Mouse (Mus musculus): ENCODE data around the gene Cadm1. TPM values are rescaled to one million over a fixed set of nuclear protein-coding genes. Genes with fewer than 3 reads are reported as not detected.

Cadm1 gene
- 158 and 192 TPM in 2 replicates for polyA plus RNA-seq (2014; fragmentation: Nextera tagmentation; extraction: Ambion mirVana)

DNA sequence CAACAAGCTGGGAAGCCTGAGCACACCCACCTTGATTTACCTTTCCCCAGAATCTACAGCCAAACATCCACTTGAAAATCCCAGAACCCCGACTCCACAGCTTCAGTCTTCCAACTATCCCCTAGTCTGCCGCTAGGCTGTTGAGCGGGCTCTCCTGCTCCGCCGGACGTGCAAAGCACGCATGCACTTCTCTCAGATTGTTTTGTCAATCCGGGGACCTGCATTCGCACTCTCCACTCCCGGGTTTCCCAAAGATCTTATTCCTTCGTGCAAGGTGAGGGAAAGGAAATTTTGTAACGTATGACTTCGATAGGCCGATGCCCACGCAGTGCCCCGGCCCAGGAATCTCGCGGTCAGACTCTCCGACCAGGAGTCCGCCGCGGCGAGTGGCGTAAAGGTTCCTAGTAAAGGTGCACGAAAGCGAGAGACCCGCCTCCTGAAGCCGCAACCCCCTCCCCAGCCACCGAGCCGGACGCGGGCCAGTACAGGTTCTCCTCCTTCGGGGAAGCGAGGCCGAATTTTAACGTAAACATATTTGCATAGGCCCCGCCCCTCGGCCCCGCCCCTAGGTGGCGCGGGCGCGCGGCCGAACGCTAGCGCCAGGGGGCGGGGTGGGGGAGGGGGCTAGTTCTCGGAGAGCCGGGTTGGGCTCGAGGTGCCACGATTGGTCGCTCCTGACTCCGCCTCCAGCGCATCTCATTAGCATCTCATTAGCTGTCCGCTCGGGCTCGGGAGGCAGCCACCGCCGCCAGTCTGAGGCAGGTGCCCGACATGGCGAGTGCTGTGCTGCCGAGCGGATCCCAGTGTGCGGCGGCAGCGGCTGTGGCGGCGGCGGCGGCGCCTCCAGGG, at the start of gene Cadm1:
Gene Cadm1, plus strand, starts transcription at position 572 of the 849 bp plus-strand sequence.
- ATAC-seq (ENCODE audit: low read depth) = peak; percentile 95
- Histone ChIP-seq H3K27ac (ENCODE audit: low read depth, low read length) (peak within 1 kb of the TSS; percentile 89), H3K36me3 (ENCODE audit: control insufficient read depth, insufficient read depth, low read length) (no peaks in the 10 kb centered on the region), H3K27me3 (ENCODE audit: control insufficient read depth, insufficient read depth, low read length) (peaks cover 3% of the 10 kb centered on the region), H3K9me3 (ENCODE audit: control insufficient read depth, low read length) (no peaks in the 10 kb centered on the region), H3K9ac (replicated peaks; ENCODE audit: low read depth, low read length) (peak within 1 kb of the TSS; percentile 88), H3K4me1 (ENCODE audit: control insufficient read depth, insufficient read depth, low read length) (peaks cover 16% of the 10 kb centered on the region), H3K4me2 (ENCODE audit: low read depth, low read length) (peak within 1 kb of the TSS; percentile 75), H3K4me3 (ENCODE audit: low read depth, low read length) (peak within 1 kb of the TSS; percentile 98)
- under 1% methylated on average over 70 of the region's 72 CpGs for WGBS

DNA sequence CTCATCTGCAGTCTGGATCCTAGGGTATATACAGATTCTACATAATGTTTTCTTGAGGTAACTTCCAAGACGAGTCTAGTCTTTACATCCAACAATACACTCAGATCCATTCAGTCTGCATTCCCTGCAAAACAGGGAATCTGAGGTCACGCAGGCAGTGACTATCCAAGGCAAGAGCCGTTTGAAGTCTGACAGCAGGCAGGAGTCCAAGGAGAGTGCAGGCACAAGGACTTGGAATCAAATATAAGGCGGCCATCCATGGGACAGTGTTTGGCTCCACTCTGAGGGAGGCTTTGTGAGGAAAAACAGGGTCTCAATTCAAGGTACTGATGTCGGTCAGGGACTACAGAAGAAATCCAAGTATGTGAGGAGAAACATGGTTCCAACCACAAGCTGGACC, 45.5 kb upstream of the Cadm1 start:
- Histone ChIP-seq H3K9ac (replicated peaks; ENCODE audit: low read depth, low read length) (no peak overlapping the region), H3K9me3 (ENCODE audit: control insufficient read depth, low read length) (no peaks in the 10 kb centered on the region), H3K4me1 (ENCODE audit: control insufficient read depth, insufficient read depth, low read length) (no peaks in the 10 kb centered on the region), H3K36me3 (ENCODE audit: control insufficient read depth, insufficient read depth, low read length) (no peaks in the 10 kb centered on the region), H3K4me3 (ENCODE audit: low read depth, low read length) (no peak overlapping the region), H3K4me2 (ENCODE audit: low read depth, low read length) (no peak overlapping the region), H3K27ac (ENCODE audit: low read depth, low read length) (no peak overlapping the region), H3K27me3 (ENCODE audit: control insufficient read depth, insufficient read depth, low read length) (no peaks in the 10 kb centered on the region)
- ATAC-seq (ENCODE audit: low read depth) = no peak
- 85% methylated on average over 5 of the region's 5 CpGs for WGBS

DNA sequence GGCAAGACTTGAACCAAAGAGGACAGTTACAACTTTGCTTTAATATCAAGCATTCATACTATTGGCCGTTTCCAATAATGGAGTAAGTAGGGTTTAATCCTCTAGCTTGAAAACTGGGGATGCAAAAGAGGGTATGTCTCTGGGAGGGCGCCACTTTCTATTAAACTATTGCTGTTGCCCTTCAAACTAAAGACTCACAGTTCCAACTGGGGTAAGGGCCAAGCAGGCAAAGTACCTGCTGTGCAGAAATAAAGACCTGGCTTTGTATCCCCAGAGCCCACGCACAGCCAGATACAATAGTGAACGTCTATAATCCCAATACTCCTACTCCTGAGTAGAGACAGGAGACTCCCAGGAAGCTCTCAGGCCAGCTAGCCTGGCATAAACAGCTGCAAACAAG, 44.8 kb upstream of the Cadm1 start:
- ATAC-seq (ENCODE audit: low read depth) = no peak
- Histone ChIP-seq H3K27me3 (ENCODE audit: control insufficient read depth, insufficient read depth, low read length) (no peaks in the 10 kb centered on the region), H3K9me3 (ENCODE audit: control insufficient read depth, low read length) (no peaks in the 10 kb centered on the region), H3K4me1 (ENCODE audit: control insufficient read depth, insufficient read depth, low read length) (no peaks in the 10 kb centered on the region), H3K36me3 (ENCODE audit: control insufficient read depth, insufficient read depth, low read length) (no peaks in the 10 kb centered on the region), H3K4me2 (ENCODE audit: low read depth, low read length) (no peak overlapping the region), H3K9ac (replicated peaks; ENCODE audit: low read depth, low read length) (no peak overlapping the region), H3K4me3 (ENCODE audit: low read depth, low read length) (no peak overlapping the region), H3K27ac (ENCODE audit: low read depth, low read length) (no peak overlapping the region)
- 64% methylated on average over 4 of the region's 4 CpGs for WGBS

DNA sequence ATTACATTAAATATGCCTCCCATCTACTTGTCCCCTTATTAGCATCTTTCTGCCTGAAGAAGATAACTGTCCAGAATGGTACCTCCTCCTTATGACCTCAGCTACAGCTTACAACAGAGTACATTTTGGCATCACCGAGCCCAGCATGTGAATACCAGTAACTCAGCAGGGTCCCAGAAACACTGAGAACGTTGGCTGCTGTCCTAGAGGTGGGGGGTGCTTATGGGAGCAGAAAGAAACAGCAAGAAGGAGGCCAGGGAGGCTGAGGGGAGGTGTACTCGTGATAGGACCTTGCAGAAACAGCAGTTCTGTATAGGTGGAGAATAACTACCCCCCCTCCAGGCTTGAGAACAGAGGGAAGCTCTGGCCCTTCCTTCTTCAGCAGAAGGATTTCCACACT, 30.2 kb upstream of the Cadm1 start:
- H3K27ac ChIP-seq (ENCODE audit: low read depth, low read length) = no peak overlapping the region
- H3K4me3 ChIP-seq (ENCODE audit: low read depth, low read length) = no peak overlapping the region
- no peaks in the 10 kb centered on the region for H3K4me1 ChIP-seq (ENCODE audit: control insufficient read depth, insufficient read depth, low read length)
- ATAC-seq (ENCODE audit: low read depth) = no peak
- no peaks in the 10 kb centered on the region for H3K9me3 ChIP-seq (ENCODE audit: control insufficient read depth, low read length)
- no peaks in the 10 kb centered on the region for H3K36me3 ChIP-seq (ENCODE audit: control insufficient read depth, insufficient read depth, low read length)
- no peak overlapping the region for H3K4me2 ChIP-seq (ENCODE audit: low read depth, low read length)
- WGBS = 25% methylated on average over 3 of the region's 3 CpGs
- no peaks in the 10 kb centered on the region for H3K27me3 ChIP-seq (ENCODE audit: control insufficient read depth, insufficient read depth, low read length)
- no peak overlapping the region for H3K9ac ChIP-seq (replicated peaks; ENCODE audit: low read depth, low read length)

DNA sequence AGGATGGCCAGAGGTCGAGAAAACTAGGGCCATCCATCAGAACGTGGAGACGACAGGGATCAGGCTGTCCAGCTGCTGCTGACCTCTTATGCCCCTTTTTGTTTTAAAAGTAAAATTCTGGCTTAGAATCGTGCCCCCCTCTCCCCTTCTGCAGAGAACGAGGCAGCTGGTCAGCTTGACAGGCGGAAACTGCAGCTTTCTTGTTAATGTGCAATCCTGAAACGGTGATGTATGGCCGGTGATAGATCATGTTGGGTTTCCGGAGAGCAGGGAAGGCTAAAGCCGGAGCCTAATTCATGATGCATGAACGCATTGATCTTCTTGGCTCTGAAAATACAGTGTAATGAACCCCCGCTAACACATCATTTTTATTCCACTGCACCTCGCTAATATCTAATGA, 24.0 kb upstream of the Cadm1 start:
- 14% methylated on average over 13 of the region's 13 CpGs for WGBS
- no peak for ATAC-seq (ENCODE audit: low read depth)

DNA sequence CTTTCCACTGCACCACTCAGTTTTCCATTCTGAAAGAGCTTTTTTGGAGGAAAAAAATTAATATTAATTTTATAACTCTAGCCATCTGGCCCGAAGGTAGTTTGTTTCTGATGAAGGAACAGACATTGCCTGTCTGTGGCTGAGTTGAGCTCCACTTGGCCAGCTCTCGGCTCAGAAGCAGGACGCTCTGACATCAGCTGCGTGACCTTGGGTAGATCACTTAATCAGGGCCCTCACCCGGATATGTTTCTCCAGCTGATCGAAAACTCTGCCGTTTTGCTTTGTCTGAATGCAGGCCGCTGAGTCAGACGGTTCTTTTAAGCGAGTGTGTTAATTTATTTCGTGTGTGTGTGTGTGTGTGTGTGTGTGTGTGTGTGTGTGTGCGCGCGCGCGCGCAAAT, 23.1 kb upstream of the Cadm1 start:
- no peak overlapping the region for H3K4me2 ChIP-seq (ENCODE audit: low read depth, low read length)
- H3K27me3 ChIP-seq (ENCODE audit: control insufficient read depth, insufficient read depth, low read length) = no peaks in the 10 kb centered on the region
- no peaks in the 10 kb centered on the region for H3K36me3 ChIP-seq (ENCODE audit: control insufficient read depth, insufficient read depth, low read length)
- no peaks in the 10 kb centered on the region for H3K9me3 ChIP-seq (ENCODE audit: control insufficient read depth, low read length)
- no peak for ATAC-seq (ENCODE audit: low read depth)
- H3K4me1 ChIP-seq (ENCODE audit: control insufficient read depth, insufficient read depth, low read length) = peaks cover 8% of the 10 kb centered on the region; the same call in 1 of the 2 replicates
- no peak overlapping the region for H3K9ac ChIP-seq (replicated peaks; ENCODE audit: low read depth, low read length)
- H3K4me3 ChIP-seq (ENCODE audit: low read depth, low read length) = no peak overlapping the region
- H3K27ac ChIP-seq (ENCODE audit: low read depth, low read length) = no peak overlapping the region
- WGBS = 85% methylated on average over 17 of the region's 17 CpGs

More for the DNA sequence above, 24.0 kb upstream of the Cadm1 start:
- H3K4me2 ChIP-seq (ENCODE audit: low read depth, low read length) = no peak overlapping the region
- no peaks in the 10 kb centered on the region for H3K27me3 ChIP-seq (ENCODE audit: control insufficient read depth, insufficient read depth, low read length)
- H3K27ac ChIP-seq (ENCODE audit: low read depth, low read length) = no peak overlapping the region
- H3K4me3 ChIP-seq (ENCODE audit: low read depth, low read length) = no peak overlapping the region
- H3K4me1 ChIP-seq (ENCODE audit: control insufficient read depth, insufficient read depth, low read length) = peaks cover 8% of the 10 kb centered on the region; the same call in 1 of the 2 replicates
- no peak overlapping the region for H3K9ac ChIP-seq (replicated peaks; ENCODE audit: low read depth, low read length)
- no peaks in the 10 kb centered on the region for H3K9me3 ChIP-seq (ENCODE audit: control insufficient read depth, low read length)
- H3K36me3 ChIP-seq (ENCODE audit: control insufficient read depth, insufficient read depth, low read length) = no peaks in the 10 kb centered on the region

DNA sequence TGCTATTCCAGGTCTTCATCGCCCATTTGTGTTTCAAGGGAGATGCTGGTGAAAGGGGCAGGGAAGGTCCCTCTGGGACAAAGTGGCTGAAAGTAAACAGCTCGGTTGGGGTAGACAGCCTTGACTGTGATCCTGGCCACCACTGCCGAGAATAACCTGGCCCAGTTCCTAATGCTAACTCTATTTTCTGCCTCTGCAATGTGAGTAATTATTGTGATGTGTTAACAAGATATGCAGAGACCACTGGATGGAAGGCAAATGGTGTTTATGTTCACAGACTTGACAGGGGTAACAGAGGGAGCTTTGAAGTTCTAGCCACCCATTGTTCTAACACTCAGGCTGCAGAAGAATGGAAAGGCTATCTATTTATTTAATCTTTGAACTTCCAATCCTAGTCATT, 21.9 kb upstream of the Cadm1 start:
- H3K27ac ChIP-seq (ENCODE audit: low read depth, low read length) = no peak overlapping the region
- no peaks in the 10 kb centered on the region for H3K36me3 ChIP-seq (ENCODE audit: control insufficient read depth, insufficient read depth, low read length)
- H3K9me3 ChIP-seq (ENCODE audit: control insufficient read depth, low read length) = no peaks in the 10 kb centered on the region
- no peak overlapping the region for H3K4me3 ChIP-seq (ENCODE audit: low read depth, low read length)
- peaks cover 8% of the 10 kb centered on the region; the same call in 1 of the 2 replicates for H3K4me1 ChIP-seq (ENCODE audit: control insufficient read depth, insufficient read depth, low read length)
- no peak for ATAC-seq (ENCODE audit: low read depth)
- H3K27me3 ChIP-seq (ENCODE audit: control insufficient read depth, insufficient read depth, low read length) = no peaks in the 10 kb centered on the region
- 52% methylated on average over 3 of the region's 3 CpGs for WGBS
- no peak overlapping the region for H3K4me2 ChIP-seq (ENCODE audit: low read depth, low read length)
- H3K9ac ChIP-seq (replicated peaks; ENCODE audit: low read depth, low read length) = no peak overlapping the region

DNA sequence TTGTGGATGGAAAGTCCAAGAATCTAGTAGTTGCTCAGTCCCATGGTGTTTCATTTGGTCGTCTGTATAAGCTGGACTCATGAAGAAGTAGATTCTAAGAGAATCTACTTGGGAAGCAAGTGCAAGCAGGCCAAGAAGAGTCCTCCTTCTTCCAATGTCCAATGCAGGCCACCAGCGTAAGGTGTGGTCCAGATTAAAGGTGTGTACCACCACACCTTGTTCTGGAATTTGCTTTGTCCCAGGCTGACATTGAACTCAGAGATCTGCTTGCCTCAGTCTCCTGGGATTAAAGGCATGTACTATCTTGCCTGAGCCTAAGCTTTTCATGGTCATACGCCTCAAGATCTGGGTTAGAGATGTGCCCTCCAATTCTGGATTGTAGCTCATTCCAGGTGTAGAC, 17.5 kb upstream of the Cadm1 start:
- Histone ChIP-seq H3K4me1 (ENCODE audit: control insufficient read depth, insufficient read depth, low read length) (no peaks in the 10 kb centered on the region), H3K27ac (ENCODE audit: low read depth, low read length) (no peak overlapping the region), H3K27me3 (ENCODE audit: control insufficient read depth, insufficient read depth, low read length) (no peaks in the 10 kb centered on the region), H3K4me2 (ENCODE audit: low read depth, low read length) (no peak overlapping the region), H3K9ac (replicated peaks; ENCODE audit: low read depth, low read length) (no peak overlapping the region), H3K36me3 (ENCODE audit: control insufficient read depth, insufficient read depth, low read length) (no peaks in the 10 kb centered on the region), H3K4me3 (ENCODE audit: low read depth, low read length) (no peak overlapping the region), H3K9me3 (ENCODE audit: control insufficient read depth, low read length) (no peaks in the 10 kb centered on the region)
- ATAC-seq (ENCODE audit: low read depth) = no peak
- 91% methylated on average over 3 of the region's 3 CpGs for WGBS

DNA sequence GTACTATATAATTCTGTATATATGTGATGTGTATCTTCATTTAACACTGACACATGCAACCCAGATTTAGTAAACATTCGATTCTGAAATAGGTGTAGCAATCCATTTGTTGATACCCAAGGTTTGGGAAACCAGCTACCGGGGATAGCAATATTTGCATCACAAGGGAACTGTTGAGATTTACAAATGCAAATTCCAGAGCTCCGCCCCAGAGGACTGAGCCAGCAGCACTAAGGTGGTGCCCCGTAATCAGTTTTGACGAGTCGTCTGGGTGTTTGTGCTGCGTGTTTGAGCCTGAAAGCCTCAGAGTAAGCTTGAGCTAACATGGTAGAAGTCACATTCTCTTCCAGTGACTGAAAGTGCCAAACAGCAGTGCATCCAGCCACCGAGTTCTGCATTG, 15.7 kb upstream of the Cadm1 start:
- H3K27me3 ChIP-seq (ENCODE audit: control insufficient read depth, insufficient read depth, low read length) = no peaks in the 10 kb centered on the region
- no peaks in the 10 kb centered on the region for H3K36me3 ChIP-seq (ENCODE audit: control insufficient read depth, insufficient read depth, low read length)
- WGBS = 18% methylated on average over 8 of the region's 8 CpGs
- no peak for ATAC-seq (ENCODE audit: low read depth)
- no peak overlapping the region for H3K4me3 ChIP-seq (ENCODE audit: low read depth, low read length)
- H3K4me1 ChIP-seq (ENCODE audit: control insufficient read depth, insufficient read depth, low read length) = no peaks in the 10 kb centered on the region
- no peak overlapping the region for H3K4me2 ChIP-seq (ENCODE audit: low read depth, low read length)
- H3K9me3 ChIP-seq (ENCODE audit: control insufficient read depth, low read length) = no peaks in the 10 kb centered on the region
- no peak overlapping the region for H3K9ac ChIP-seq (replicated peaks; ENCODE audit: low read depth, low read length)
- H3K27ac ChIP-seq (ENCODE audit: low read depth, low read length) = no peak overlapping the region
